Mouse (Mus musculus) regulatory T cell (primary cell): Measurements from ENCODE around the gene Ttc28.

Experiments
- in situ Hi-C: fragments of 300-600 bp; cut with MboI, MseI; formaldehyde crosslinking; loops from one replicate; pipeline ENCODE4 v1.15.1; 2025; ENCODE audit warnings: high pct_unique_total_duplicates

The Ttc28 gene

GRCm38 (mm10) chr5:111200915-111201610 is 321.5 kb downstream of the Ttc28 start:
- in situ Hi-C loops: loop anchor here (10.0 kb wide), 1 partner anchor 716 kb away; no protein-coding TSS in a partner anchor

GRCm38 (mm10) chr5:111204221-111204620 is 324.6 kb downstream of the Ttc28 start:
- in situ Hi-C loops: loop anchor here (10.0 kb wide), 1 partner anchor 719 kb away; no protein-coding TSS in a partner anchor

- in situ Hi-C loops: loop anchor here (10.0 kb wide), 1 partner anchor 720 kb away; no protein-coding TSS in a partner anchor
Measured at GRCm38 (mm10) chr5:111204976-111205586, 325.5 kb downstream of the Ttc28 start.

DNA sequence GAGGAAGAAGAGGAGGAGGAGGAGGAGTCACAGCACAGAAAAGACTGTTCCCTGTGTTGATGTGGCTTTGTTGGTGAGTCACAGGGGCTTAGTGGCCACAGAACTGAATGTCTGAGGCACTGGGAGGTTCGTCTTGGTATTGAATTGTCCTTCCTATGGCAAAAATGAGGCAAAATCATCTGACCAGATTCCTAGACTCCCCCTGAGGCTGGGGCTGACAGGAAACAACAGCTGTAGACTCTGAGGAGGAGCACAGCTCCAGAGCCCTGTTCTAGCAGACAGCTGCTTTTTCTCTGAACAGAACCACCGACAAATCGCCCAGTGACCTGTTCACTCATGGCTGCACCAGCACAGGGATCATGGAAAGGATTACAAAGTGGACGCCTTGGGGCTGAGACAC is 326.2 kb downstream of the Ttc28 start:
- in situ Hi-C loops: loop anchor here (10.0 kb wide), 1 partner anchor 721 kb away; no protein-coding TSS in a partner anchor

DNA sequence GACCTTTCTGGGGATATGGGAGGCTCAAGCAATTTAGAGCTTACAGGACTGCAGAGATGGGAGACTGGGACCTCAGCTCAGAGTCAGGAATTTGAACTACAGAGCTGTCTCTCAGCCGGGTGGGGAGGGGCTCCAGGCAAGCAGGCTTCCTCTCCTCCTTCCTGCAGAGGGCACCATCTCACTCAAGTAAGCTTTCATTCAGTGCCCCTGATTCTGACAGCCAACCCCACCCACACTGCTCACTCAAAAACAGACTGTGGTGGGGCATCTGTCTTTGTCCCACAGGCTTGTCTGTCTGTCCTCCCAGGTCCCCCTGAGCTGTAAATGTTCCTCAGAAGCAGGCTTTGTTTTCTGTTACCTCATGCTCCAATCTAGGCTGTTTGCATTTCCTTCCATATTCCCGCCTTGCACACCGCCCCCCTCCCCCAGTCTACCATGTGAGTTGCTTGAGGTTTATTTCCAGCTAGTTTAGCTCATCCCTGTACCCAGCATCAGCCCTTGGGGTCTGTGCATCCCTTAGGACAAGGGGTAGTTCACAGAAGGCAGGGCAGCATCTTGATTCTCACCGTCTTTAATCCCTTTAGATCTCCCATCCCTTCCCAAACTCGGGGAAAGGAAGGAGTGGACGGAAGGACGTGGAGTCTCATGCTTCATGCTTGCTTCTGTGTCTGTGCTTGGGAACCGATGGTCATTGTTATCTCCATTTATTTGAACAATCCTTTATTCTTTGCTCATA is 328.5 kb downstream of the Ttc28 start:
- in situ Hi-C loops: loop anchor here (10.0 kb wide), 1 partner anchor 723 kb away; no protein-coding TSS in a partner anchor

- in situ Hi-C loops: loop anchor here (10.0 kb wide), 1 partner anchor 724 kb away; no protein-coding TSS in a partner anchor
Measured at GRCm38 (mm10) chr5:111208660-111208969, 329.0 kb downstream of the Ttc28 start.

DNA sequence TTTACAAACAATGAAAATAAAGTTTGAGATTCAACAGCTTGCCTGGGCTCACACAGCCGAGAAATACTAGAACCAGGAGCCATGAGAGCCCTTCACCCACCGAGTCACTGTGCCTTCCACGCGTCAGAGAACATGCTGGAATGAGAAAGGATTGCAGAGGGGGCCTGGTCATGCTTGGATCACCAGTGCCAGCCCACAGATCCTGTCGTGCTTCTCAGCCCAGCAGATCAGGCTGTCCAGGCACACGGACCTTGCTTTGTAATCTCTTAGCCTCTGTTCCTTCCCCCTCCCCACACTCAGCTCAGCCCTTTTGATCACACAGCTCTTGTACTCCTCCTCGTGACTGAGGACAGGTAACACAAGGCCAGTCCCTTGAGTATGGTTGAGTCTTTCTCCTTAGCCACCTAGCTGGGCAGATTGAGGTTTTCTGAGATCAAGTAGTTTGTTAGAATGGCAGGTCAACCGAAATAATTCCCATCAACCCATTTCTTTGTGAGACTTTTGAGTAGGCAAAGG is 334.4 kb downstream of the Ttc28 start:
- in situ Hi-C loops: no loop called here

DNA sequence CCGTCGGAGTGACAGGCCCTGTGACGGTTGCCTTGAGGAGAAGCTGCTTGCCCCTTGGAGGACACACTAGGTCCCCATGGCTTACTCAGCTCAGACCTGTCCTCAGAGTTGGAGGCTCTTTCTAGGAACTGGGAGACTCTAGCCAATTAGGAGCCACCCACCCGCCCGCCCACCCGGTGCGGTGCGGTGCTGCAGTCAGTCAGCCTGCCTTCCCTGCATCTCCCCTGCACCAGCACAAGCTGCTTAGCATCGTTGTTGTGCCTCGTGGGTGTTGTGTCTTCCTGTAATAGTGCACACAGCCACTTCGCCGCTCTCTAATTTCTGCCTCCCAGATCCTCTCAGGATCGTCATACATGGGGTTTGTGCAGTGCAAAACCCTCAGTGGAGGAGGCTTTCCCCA is 335.3 kb downstream of the Ttc28 start:
- in situ Hi-C loops: no loop called here

GRCm38 (mm10) chr5:111215722-111216121 is 336.1 kb downstream of the Ttc28 start:
- in situ Hi-C loops: no loop called here

- in situ Hi-C loops: no loop called here
Measured at GRCm38 (mm10) chr5:111216166-111216565, 336.6 kb downstream of the Ttc28 start.

- in situ Hi-C loops: no loop called here
Measured at GRCm38 (mm10) chr5:111217447-111218110, 338.0 kb downstream of the Ttc28 start.

DNA sequence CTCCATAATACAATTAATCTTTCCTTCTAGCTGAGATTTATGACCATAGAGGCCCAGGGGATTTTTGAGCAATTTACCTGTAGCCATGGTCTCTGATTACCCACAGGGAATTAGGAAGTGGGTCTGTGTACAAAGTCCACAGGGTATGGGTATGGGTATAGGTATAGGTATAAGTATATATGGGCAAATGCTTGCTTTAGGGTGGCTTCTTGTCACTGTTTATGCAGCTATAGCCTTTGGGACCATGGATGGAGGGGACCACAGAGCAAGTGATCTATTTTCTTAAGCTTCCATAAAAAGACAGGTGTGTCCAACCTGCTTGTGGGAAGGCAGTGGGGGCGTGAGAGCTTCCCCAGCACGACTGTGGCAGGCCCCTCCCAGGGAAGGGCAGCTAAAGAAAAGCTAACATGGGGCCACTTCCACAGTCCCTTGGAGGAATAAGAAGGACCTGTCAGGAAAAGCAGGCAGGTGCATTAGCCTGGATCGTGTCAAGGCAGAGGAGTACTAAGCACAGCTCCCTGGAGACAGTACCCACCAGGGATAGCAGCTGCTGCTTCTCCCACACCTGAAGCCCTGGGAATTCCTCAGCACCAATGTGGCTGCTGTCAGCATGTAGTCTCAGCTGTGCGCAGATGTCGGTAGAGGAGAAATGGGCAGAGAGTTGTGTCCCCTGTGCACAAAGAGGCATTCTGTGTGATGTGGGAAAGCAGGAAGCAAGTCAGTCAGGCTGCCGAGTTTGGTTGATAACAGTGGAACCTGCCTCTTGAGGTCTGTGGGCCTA is 338.7 kb downstream of the Ttc28 start:
- in situ Hi-C loops: no loop called here

DNA sequence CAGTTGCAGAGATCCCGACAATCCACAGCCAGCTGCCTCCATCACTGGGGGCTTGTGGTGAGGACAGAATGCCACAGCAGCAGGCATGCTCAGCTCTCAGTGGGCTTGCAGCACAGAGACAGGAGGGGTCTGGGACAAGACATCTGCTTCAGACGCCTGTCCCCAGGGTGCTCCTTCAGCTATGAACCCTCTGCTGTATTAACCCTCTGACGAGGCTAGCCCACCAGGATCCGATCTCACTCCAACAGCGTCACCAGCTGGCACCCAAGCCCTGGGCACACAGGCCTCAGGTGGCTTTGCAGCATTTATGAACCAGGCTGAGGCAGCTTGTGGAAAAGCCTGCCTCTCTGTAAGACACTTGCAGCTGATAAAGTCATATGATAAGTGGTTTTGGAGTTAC is 339.4 kb downstream of the Ttc28 start:
- in situ Hi-C loops: no loop called here

GRCm38 (mm10) chr5:111220679-111221380 is 341.2 kb downstream of the Ttc28 start:
- in situ Hi-C loops: no loop called here

DNA sequence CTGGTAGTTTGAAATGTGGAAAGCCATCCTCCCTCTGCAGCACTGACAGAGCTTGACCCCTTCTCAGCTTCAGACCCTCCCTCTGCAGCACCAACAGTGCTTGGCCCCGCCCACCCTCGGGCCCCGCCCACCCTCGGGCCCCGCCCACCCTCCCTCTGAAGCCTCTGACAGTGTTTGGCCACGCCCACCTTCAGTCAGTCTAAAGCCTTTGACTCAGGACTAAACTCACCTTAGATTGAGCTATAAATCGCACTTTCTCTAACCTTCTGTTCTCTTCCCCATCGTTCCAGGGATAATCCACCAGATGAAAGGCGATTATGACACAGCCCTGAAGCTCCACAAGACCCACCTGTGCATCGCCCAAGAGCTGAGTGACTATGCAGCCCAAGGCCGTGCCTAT is 343.2 kb downstream of the Ttc28 start:
- in situ Hi-C loops: no loop called here

- in situ Hi-C loops: no loop called here
Measured at GRCm38 (mm10) chr5:111225306-111225705, 345.7 kb downstream of the Ttc28 start.

DNA sequence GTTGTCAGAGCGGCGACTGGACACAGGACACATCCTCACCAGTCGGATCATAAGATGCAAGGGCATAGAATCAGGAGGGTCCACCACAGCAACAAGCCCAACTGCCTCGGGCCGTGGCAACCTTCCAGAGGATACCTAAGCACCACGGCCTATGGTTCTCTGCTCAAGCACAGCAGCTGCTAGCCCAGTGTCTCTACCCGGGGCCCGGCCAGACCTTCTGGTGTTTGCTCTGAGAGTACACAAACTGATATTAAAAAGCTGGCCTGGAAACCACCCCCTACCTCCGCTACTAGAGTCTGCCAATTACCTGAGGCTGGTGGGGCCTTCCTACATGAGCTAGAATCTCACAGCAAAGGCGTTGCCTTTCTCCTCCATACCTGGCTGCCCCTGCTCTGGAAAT is 346.9 kb downstream of the Ttc28 start:
- in situ Hi-C loops: no loop called here

DNA sequence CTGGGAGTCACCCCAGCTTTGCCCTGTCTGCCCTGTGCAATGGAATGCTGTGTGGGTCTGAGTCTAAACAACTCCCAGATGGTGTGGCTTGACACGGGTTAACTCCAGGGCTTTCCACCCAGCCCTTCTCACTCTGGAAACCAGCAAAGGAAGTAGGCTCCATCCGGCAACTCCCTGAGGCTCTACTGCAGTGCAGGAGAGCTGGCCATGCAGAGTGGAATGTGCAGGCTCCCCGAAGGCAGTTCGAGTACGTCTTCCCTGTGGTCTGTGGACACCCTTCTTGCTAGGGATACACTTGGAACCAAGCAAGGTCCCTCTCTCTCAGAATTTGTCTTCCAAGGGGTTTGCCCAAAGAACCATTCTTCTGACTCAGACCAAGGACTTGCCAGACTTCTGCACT is 348.2 kb downstream of the Ttc28 start:
- in situ Hi-C loops: no loop called here

DNA sequence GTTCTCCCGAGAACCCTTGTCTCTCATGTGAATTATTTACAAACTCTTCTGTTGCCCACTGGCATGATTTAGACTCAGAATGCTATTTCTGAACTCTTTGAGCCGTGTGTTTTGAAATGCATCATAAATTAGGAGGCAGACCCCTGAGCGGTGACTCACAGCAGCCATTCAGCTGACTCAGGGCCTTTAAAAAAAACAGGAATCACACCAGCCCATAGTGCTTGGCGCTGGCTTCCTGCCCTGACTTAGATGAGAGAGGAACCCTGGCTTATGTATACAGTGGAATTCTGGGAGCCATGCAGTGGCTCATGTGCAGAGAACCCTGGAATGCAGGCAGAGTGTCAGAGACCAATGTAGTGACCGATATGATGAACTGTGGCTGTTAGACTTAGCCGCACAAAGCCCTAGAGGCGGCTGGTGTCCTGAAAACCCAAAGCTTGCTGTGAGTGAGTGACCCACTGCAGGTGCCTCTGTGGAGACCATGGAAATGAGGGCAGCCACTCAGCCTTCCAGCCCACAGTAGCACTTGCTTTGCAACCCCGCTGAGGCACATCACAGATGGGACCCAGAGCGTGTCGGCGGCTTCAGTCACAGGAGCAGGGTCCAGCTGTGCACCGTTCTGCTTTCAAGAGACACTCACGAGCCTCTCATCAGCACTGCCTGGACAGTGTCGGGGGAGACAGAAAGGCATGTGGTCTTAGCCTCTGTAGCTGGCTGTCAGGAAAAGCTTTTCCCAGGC is 348.9 kb downstream of the Ttc28 start:
- in situ Hi-C loops: no loop called here

DNA sequence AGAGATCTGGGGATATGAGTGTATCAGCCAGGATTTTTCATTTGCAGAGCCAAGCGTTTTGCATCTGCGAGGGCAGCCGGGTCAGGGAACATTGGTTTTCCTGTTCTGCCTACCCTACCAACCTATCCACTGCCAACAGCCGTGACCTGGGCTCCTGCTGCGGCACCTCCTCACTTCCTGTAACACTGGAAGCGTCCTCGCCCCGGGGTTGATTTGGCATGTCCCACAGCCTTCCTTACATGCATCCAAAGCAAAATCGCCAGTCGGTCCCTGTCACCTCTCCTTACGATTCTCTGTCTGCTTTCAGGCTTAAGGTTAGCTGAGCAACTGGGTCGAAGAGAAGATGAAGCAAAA is 349.4 kb downstream of the Ttc28 start:
- in situ Hi-C loops: no loop called here
